Mouse (Mus musculus): ENCODE results near the gene Twist2. TPM values are rescaled to one million over a fixed set of nuclear protein-coding genes. Genes with fewer than 3 reads are reported as not detected.

Gene Twist2
- polyA plus RNA-seq, 1 experiment from 2014 or later, result 4.4 TPM

GRCm38 (mm10) chr1:91760140-91760986, 40.9 kb upstream of the Twist2 start:
- 57% methylated on average over 14 of the region's 14 CpGs for WGBS
- Histone ChIP-seq H3K4me1 (replicated peaks; ENCODE audit: insufficient read depth, low read length) (no peaks in the 10 kb centered on the region), H3K9ac (ENCODE audit: low read depth, low read length) (no peak overlapping the region), H3K4me3 (replicated peaks; ENCODE audit: low read depth, low read length) (no peak overlapping the region), H3K4me2 (ENCODE audit: low read length) (no peak overlapping the region), H3K36me3 (ENCODE audit: insufficient read depth, low read length) (no peaks in the 10 kb centered on the region), H3K27me3 (ENCODE audit: insufficient read depth, low read length) (peaks cover 24% of the 10 kb centered on the region), H3K9me3 (replicated peaks; ENCODE audit: low read length) (no peaks in the 10 kb centered on the region), H3K27ac (no peak overlapping the region)
- no peak for ATAC-seq (replicated peaks; ENCODE audit: low FRiP score, low read depth)
- no peak for TF ChIP-seq CTCF (IDR thresholded peaks at IDR 0.05; ENCODE audit: low read depth)
- DNase-seq (ENCODE audit: low spot score), result no peak

- no peak for TF ChIP-seq CTCF (IDR thresholded peaks at IDR 0.05; ENCODE audit: low read depth)
- no peaks in the 10 kb centered on the region for H3K36me3 ChIP-seq (ENCODE audit: insufficient read depth, low read length)
- DNase-seq (ENCODE audit: low spot score), result no peak
Measured at GRCm38 (mm10) chr1:91762528-91763091, 38.7 kb upstream of the Twist2 start.

DNA sequence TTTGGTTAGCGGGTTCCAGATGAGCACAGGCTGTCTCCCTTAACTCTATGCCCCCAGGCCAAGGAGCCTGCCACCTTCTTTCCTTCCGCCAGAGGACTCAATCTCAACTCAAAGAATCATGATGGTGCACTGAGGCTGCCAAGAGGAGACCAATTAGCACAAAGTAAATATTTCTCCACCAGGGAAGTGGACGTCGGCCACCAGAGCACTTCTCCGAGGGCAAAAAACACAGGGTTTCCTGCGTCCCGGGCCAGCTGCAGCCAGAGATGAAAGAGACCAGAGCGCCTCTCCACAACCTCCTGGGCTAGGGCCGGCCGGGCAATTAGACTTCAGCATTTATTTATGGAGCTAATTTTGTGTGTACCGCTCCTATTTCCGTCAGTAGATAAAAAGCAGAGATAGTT, 31.0 kb upstream of the Twist2 start:
- H3K4me3 ChIP-seq (replicated peaks; ENCODE audit: low read depth, low read length), result no peak overlapping the region
- TF ChIP-seq CTCF (IDR thresholded peaks at IDR 0.05; ENCODE audit: low read depth), result no peak
- DNase-seq (ENCODE audit: low spot score) (peak; percentile 27), ATAC-seq (replicated peaks; ENCODE audit: low FRiP score, low read depth) (no peak)
- 0 out of 2 replicates have a peak, but pooled peaks cover 8% of the 10 kb centered on the region for H3K27me3 ChIP-seq (ENCODE audit: insufficient read depth, low read length)
- H3K9ac ChIP-seq (ENCODE audit: low read depth, low read length), result no peak overlapping the region
- H3K4me2 ChIP-seq (ENCODE audit: low read length), result no peak overlapping the region
- 4% methylated on average over 12 of the region's 12 CpGs for WGBS
- no peaks in the 10 kb centered on the region for H3K9me3 ChIP-seq (replicated peaks; ENCODE audit: low read length)
- no peaks in the 10 kb centered on the region for H3K36me3 ChIP-seq (ENCODE audit: insufficient read depth, low read length)
- no peak overlapping the region for H3K27ac ChIP-seq
- H3K4me1 ChIP-seq (replicated peaks; ENCODE audit: insufficient read depth, low read length), result 0 out of 2 replicates have a peak, but pooled peaks cover 4% of the 10 kb centered on the region

More at GRCm38 (mm10) chr1:91762528-91763091, 38.7 kb upstream of the Twist2 start:
- Histone ChIP-seq H3K27ac (no peak overlapping the region), H3K4me2 (ENCODE audit: low read length) (no peak overlapping the region), H3K4me3 (replicated peaks; ENCODE audit: low read depth, low read length) (no peak overlapping the region), H3K4me1 (replicated peaks; ENCODE audit: insufficient read depth, low read length) (no peaks in the 10 kb centered on the region), H3K27me3 (ENCODE audit: insufficient read depth, low read length) (peaks cover 14% of the 10 kb centered on the region), H3K9ac (ENCODE audit: low read depth, low read length) (no peak overlapping the region), H3K9me3 (replicated peaks; ENCODE audit: low read length) (no peaks in the 10 kb centered on the region)
- no peak for ATAC-seq (replicated peaks; ENCODE audit: low FRiP score, low read depth)
- 59% methylated on average over 12 of the region's 12 CpGs for WGBS

- Histone ChIP-seq H3K4me1 (replicated peaks; ENCODE audit: insufficient read depth, low read length) (0 out of 2 replicates have a peak, but pooled peaks cover 4% of the 10 kb centered on the region), H3K9me3 (replicated peaks; ENCODE audit: low read length) (no peaks in the 10 kb centered on the region), H3K9ac (ENCODE audit: low read depth, low read length) (no peak overlapping the region), H3K36me3 (ENCODE audit: insufficient read depth, low read length) (no peaks in the 10 kb centered on the region), H3K4me3 (replicated peaks; ENCODE audit: low read depth, low read length) (no peak overlapping the region), H3K27ac (no peak overlapping the region), H3K4me2 (ENCODE audit: low read length) (no peak overlapping the region), H3K27me3 (ENCODE audit: insufficient read depth, low read length) (0 out of 2 replicates have a peak, but pooled peaks cover 8% of the 10 kb centered on the region)
- WGBS, result 2% methylated on average over 10 of the region's 10 CpGs
- no peak for TF ChIP-seq CTCF (IDR thresholded peaks at IDR 0.05; ENCODE audit: low read depth)
- DNase-seq (ENCODE audit: low spot score), result no peak
- ATAC-seq (replicated peaks; ENCODE audit: low FRiP score, low read depth), result no peak
Measured at GRCm38 (mm10) chr1:91770676-91771075, 30.6 kb upstream of the Twist2 start.

DNA sequence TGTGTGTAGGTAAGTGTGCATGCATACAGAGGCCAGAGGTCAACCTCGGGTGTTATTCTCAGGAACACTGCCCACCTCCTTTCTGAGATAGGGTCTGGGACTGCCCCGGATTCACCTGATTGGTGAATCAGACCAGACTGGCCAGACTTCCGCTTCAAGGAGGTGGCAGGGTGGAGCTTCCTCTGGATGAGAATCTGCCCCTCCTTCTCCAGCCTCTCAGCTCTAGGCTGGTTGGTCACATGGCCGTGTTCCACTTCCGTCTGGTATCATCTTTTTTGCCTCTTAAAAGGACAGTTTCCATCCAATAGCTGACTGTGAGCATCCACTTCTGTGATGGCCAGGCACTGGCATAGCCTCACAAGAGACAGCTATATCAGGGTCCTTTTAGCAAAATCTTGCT, 24.3 kb upstream of the Twist2 start:
- Histone ChIP-seq H3K4me3 (replicated peaks; ENCODE audit: low read depth, low read length) (no peak overlapping the region), H3K9ac (ENCODE audit: low read depth, low read length) (no peak overlapping the region), H3K36me3 (ENCODE audit: insufficient read depth, low read length) (no peaks in the 10 kb centered on the region), H3K4me2 (ENCODE audit: low read length) (no peak overlapping the region), H3K4me1 (replicated peaks; ENCODE audit: insufficient read depth, low read length) (no peaks in the 10 kb centered on the region), H3K9me3 (replicated peaks; ENCODE audit: low read length) (no peaks in the 10 kb centered on the region), H3K27ac (no peak overlapping the region), H3K27me3 (ENCODE audit: insufficient read depth, low read length) (0 out of 2 replicates have a peak, but pooled peaks cover 3% of the 10 kb centered on the region)
- 70% methylated on average over 5 of the region's 5 CpGs for WGBS
- no peak for DNase-seq (ENCODE audit: low spot score)
- ATAC-seq (replicated peaks; ENCODE audit: low FRiP score, low read depth), result no peak
- TF ChIP-seq CTCF (IDR thresholded peaks at IDR 0.05; ENCODE audit: low read depth), result no peak

GRCm38 (mm10) chr1:91779819-91780218, 21.4 kb upstream of the Twist2 start:
- ATAC-seq (replicated peaks; ENCODE audit: low FRiP score, low read depth) (no peak), DNase-seq (ENCODE audit: low spot score) (no peak)
- Histone ChIP-seq H3K9me3 (replicated peaks; ENCODE audit: low read length) (no peaks in the 10 kb centered on the region), H3K36me3 (ENCODE audit: insufficient read depth, low read length) (no peaks in the 10 kb centered on the region), H3K27me3 (ENCODE audit: insufficient read depth, low read length) (no peaks in the 10 kb centered on the region), H3K27ac (no peak overlapping the region), H3K4me1 (replicated peaks; ENCODE audit: insufficient read depth, low read length) (no peaks in the 10 kb centered on the region), H3K4me2 (ENCODE audit: low read length) (no peak overlapping the region), H3K9ac (ENCODE audit: low read depth, low read length) (no peak overlapping the region), H3K4me3 (replicated peaks; ENCODE audit: low read depth, low read length) (no peak overlapping the region)
- 88% methylated on average over 4 of the region's 4 CpGs for whole genome bisulfite sequencing
- TF ChIP-seq CTCF (IDR thresholded peaks at IDR 0.05; ENCODE audit: low read depth), result no peak

Measured in kidney, postnatal 0 days (tissue).